Mouse (Mus musculus) brain, adult 10 weeks (tissue): ENCODE measurements around the gene Slc22a13. TPM values are rescaled to one million over a fixed set of nuclear protein-coding genes. Genes with fewer than 3 reads are reported as not detected.

Experiments used
- polyA plus RNA-seq: library from polyadenylated mRNA; stranded (reverse); fragments of 350-450 nt; fragmentation: Illumina TruSeq; extraction: RNeasy Lipid Tissue Mini Kit (QIAGEN cat#74804); gene quantifications from one replicate; pipeline ENCODE4 v1.2.3, GENCODE M21; 2015; ENCODE audit warnings: low read depth, low replicate concordance

Gene Slc22a13
- polyA plus RNA-seq = not detected

DNA sequence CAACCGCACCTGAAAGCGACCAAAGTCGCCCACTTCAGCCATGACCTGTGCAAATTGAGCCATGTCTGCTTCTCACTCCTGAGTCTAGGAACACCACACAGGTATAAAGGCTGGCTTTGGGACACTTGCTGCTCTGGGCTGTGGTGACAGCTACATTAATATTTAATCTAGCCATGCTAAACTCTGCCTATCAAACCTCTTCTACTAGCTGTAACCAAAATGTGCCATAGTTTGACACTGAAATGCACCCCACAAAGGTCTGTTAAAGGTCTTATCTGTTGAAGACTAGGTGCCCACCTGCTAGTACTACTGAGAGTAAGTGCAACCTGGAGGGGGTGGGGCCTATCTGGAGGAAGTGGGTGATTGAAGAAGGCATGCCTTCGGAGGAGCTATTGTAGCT is at the start of gene Slc22a13:
Gene Slc22a13 (minus strand): TSS at position 101 of the 400 bp plus-strand sequence.

DNA sequence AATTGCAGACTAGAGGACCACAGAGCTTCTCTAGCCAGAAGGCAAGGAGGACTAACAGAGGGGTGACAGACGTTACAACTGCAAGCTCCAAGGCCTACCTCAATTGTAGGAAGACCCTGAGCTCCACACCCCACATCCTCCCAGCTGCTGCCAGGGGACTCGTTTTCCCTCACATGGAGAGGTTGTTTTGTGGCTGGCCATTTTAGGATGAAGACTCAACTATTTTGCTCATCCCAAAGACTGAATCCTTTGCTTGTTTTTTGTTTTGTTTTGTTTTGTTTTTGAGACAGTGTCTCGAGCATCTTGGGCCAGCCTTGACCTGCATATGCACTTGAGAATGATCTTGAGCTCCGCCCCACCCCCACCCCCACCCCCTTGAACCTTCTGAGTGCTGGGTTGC is 50.0 kb downstream of the Slc22a13 start, which contains the start of gene Gm47289:
Gene Gm47289 (plus strand): TSS at position 301 of the 400 bp plus-strand sequence.

DNA sequence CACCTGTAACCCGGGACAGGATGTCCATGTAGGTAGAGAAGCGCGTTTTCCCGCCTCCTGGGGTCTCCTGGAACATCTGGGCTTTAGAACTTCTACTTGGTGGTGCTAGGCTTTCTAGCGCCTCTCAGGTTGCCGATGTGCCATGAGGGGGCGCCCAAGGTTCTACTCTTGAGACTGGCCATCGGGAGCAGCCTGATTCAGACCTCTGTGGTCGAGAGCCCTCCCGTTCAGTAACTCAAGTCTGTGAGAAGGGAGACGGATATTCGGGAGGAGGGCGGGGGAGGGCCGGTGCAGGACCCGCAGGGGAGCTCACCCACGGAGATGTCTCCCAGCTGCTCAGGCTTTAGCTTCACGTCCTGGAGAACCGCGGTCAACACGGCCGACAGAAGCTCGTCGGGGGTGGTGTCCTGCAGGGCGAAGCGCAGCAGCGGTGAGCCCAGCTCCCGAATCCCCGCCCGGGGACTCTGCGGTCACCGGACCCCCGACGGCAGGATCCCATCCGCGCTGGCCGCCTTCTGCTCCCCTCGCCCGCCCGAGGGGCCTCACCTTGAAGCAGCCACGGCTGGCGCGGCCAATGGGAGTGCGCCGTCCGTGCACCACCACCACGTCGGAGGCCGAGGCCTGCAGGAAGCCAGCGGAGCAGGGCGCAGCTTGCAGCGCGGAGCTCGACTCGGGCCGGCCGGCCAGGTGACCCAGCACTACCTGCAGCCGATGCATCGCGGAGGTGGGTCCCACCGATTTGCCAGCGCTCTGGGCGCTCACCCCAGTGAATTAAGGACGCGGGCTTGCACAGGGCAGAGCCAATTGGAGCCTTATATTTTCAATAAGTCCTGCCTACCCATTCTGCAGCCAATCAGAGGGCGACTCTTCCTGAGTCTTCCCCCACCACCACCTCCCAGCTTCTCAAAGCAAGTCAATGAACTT is 52.4 kb downstream of the Slc22a13 start, which contains the start of gene Acaa1b:
Gene Acaa1b (minus strand): TSS at position 816 of the 924 bp plus-strand sequence.

Other genes starting within 250 kb of the Slc22a13 start
- 3.4 TPM for gene Vill, start 156.3 kb downstream of the Slc22a13 start, polyA plus RNA-seq
- 13.0 TPM for gene Plcd1, start 115.6 kb downstream of the Slc22a13 start, polyA plus RNA-seq
- 0.83 TPM for gene Dlec1, start 106.6 kb downstream of the Slc22a13 start, polyA plus RNA-seq
- 0.62 TPM for gene Acaa1b, start 52.0 kb downstream of the Slc22a13 start, polyA plus RNA-seq
- not detected for gene Gm47289, start 49.9 kb downstream of the Slc22a13 start, polyA plus RNA-seq
- 36.2 TPM for gene Oxsr1, start 113.3 kb upstream of the Slc22a13 start, polyA plus RNA-seq
- gene Acaa1a, start 130.6 kb upstream of the Slc22a13 start, polyA plus RNA-seq = 82.7 TPM
- gene Myd88, start 132.3 kb upstream of the Slc22a13 start, polyA plus RNA-seq = 5.7 TPM
- gene Xylb, start 148.3 kb upstream of the Slc22a13 start, polyA plus RNA-seq = 4.4 TPM
- gene Slc22a14, start 156.5 kb upstream of the Slc22a13 start, polyA plus RNA-seq = not detected
- 6.1 TPM for gene Acvr2b, start 193.0 kb upstream of the Slc22a13 start, polyA plus RNA-seq
- gene Exog, start 235.8 kb upstream of the Slc22a13 start, polyA plus RNA-seq = 23.2 TPM